Mouse (Mus musculus) forebrain, postnatal 0 days (tissue): ENCODE data around the gene Gm10320. TPM values are rescaled to one million over a fixed set of nuclear protein-coding genes. Genes with fewer than 3 reads are reported as not detected.

Experiments used
- ATAC-seq: fragments of 200-750 bp; cut with Nextera tagmentation; 2 replicates; pipeline ENCODE4 v1.8.0; 2017; ENCODE audit warnings: mild to moderate bottlenecking, moderate library complexity
- DNase-seq: peaks from one replicate; pipeline ENCODE4 v3.0.0-alpha.2; 2015
- H3K27ac ChIP-seq: fragments of 300-500 bp; sonication (generic); 2 replicates; pipeline ENCODE4 v1.5.1; 2014; ENCODE audit warnings: low read depth, mild to moderate bottlenecking, antibody characterized with exemption, low read length, moderate library complexity, mixed read lengths
- H3K27me3 ChIP-seq: fragments of 300-500 bp; sonication (generic); 2 replicates; pipeline ENCODE4 v1.6.1; 2014; ENCODE audit warnings: mild to moderate bottlenecking, low read length, mixed read lengths; ENCODE audit not compliant: insufficient read depth
- H3K36me3 ChIP-seq: fragments of 300-500 bp; sonication (generic); 2 replicates; pipeline ENCODE4 v1.6.1; 2014; ENCODE audit warnings: mild to moderate bottlenecking, moderate library complexity; ENCODE audit not compliant: insufficient read depth
- H3K4me1 ChIP-seq: fragments of 300-500 bp; sonication (generic); 2 replicates; pipeline ENCODE4 v1.6.1; 2014; ENCODE audit warnings: antibody characterized with exemption; ENCODE audit not compliant: insufficient read depth
- H3K4me2 ChIP-seq: fragments of 300-500 bp; sonication (generic); 2 replicates; pipeline ENCODE4 v1.6.1; 2014; ENCODE audit warnings: low read depth, mild to moderate bottlenecking, moderate library complexity
- H3K4me3 ChIP-seq: fragments of 300-500 bp; sonication (generic); 2 replicates; pipeline ENCODE4 v1.5.1; 2014; ENCODE audit warnings: low read depth, low read length, mixed read lengths
- H3K9ac ChIP-seq: fragments of 300-500 bp; sonication (generic); 2 replicates; pipeline ENCODE4 v1.6.1; 2014; ENCODE audit warnings: mild to moderate bottlenecking
- H3K9me3 ChIP-seq: fragments of 300-500 bp; sonication (generic); 2 replicates; pipeline ENCODE4 v1.6.1; 2016; ENCODE audit warnings: low read length
- CTCF ChIP-seq: sonication (generic); IDR thresholded peaks from 2 replicates; pipeline ENCODE4 v1.5.1; 2016; ENCODE audit warnings: antibody characterized with exemption, control low read depth, low read depth
- WGBS: fragments of 180-500 bp; shearing (Covaris S2); extraction: QIAGEN DNeasy Blood & Tissue Kit; methylation state at CpG from one replicate; pipeline ENCODE4 v1.1.7; 2014; 5-methylcytosine and 5-hydroxymethylcytosine counted together
- polyA plus RNA-seq: library from polyadenylated mRNA; unstranded; fragments of >200 nt; fragmentation: Nextera tagmentation; extraction: Ambion mirVana; gene quantifications from 2 replicates; pipeline ENCODE4 v1.2.1, GENCODE M21; 2015
- total RNA-seq: library from RNA; depleted of rRNA; stranded (reverse); fragments of >200 nt; gene quantifications from 2 replicates; pipeline ENCODE4 v1.2.3, GENCODE M21; 2014

The Gm10320 gene
- total and polyA plus RNA-seq, 2 experiments from 2014 or later, result 0.74 TPM; not detected in 1

- no peak overlapping the region for H3K9ac ChIP-seq
- no peak for ATAC-seq
- no peak overlapping the region for H3K27ac ChIP-seq
- no peak for DNase-seq
- no peaks in the 10 kb centered on the region for H3K4me1 ChIP-seq
- no peaks in the 10 kb centered on the region for H3K27me3 ChIP-seq
- no peaks in the 10 kb centered on the region for H3K9me3 ChIP-seq
- H3K4me2 ChIP-seq, result no peak overlapping the region
- H3K36me3 ChIP-seq, result no peaks in the 10 kb centered on the region
- no peak for TF ChIP-seq CTCF
- 89% methylated on average over 3 of the region's 3 CpGs for WGBS
- no peak overlapping the region for H3K4me3 ChIP-seq
Measured at GRCm38 (mm10) chr13:98477991-98478390, 13.8 kb downstream of the Gm10320 start.

GRCm38 (mm10) chr13:98476839-98477495 is 14.8 kb downstream of the Gm10320 start:
- TF ChIP-seq CTCF, result no peak
- Histone ChIP-seq H3K27me3 (no peaks in the 10 kb centered on the region), H3K4me3 (no peak overlapping the region), H3K9ac (no peak overlapping the region), H3K4me2 (no peak overlapping the region), H3K27ac (no peak overlapping the region), H3K4me1 (no peaks in the 10 kb centered on the region), H3K36me3 (no peaks in the 10 kb centered on the region), H3K9me3 (no peaks in the 10 kb centered on the region)
- 61% methylated on average over 4 of the region's 4 CpGs for WGBS
- ATAC-seq (no peak), DNase-seq (no peak)

- Histone ChIP-seq H3K9me3 (no peaks in the 10 kb centered on the region), H3K4me2 (no peak overlapping the region), H3K4me3 (no peak overlapping the region), H3K27me3 (no peaks in the 10 kb centered on the region), H3K4me1 (no peaks in the 10 kb centered on the region), H3K9ac (no peak overlapping the region), H3K27ac (no peak overlapping the region), H3K36me3 (no peaks in the 10 kb centered on the region)
- ATAC-seq (no peak), DNase-seq (no peak)
- WGBS, result 27% methylated on average over 14 of the region's 14 CpGs
- TF ChIP-seq CTCF, result no peak
Measured at GRCm38 (mm10) chr13:98476175-98476838, 15.5 kb downstream of the Gm10320 start.

- H3K4me2 ChIP-seq, result no peak overlapping the region
- 59% methylated on average over 8 of the region's 8 CpGs for WGBS
- H3K27me3 ChIP-seq, result no peaks in the 10 kb centered on the region
- no peak for DNase-seq
- H3K36me3 ChIP-seq, result no peaks in the 10 kb centered on the region
- no peaks in the 10 kb centered on the region for H3K9me3 ChIP-seq
- no peak overlapping the region for H3K9ac ChIP-seq
- H3K4me3 ChIP-seq, result no peak overlapping the region
- no peak for TF ChIP-seq CTCF
- H3K27ac ChIP-seq, result no peak overlapping the region
- H3K4me1 ChIP-seq, result no peaks in the 10 kb centered on the region
- ATAC-seq, result no peak
Measured at GRCm38 (mm10) chr13:98475681-98476080, 16.1 kb downstream of the Gm10320 start.

- Histone ChIP-seq H3K27me3 (no peaks in the 10 kb centered on the region), H3K36me3 (no peaks in the 10 kb centered on the region), H3K27ac (no peak overlapping the region), H3K9me3 (no peaks in the 10 kb centered on the region), H3K4me2 (no peak overlapping the region), H3K4me3 (no peak overlapping the region), H3K9ac (no peak overlapping the region), H3K4me1 (no peaks in the 10 kb centered on the region)
- DNase-seq (no peak), ATAC-seq (no peak)
- TF ChIP-seq CTCF, result no peak
- 69% methylated on average over 4 of the region's 4 CpGs for WGBS
Measured at GRCm38 (mm10) chr13:98473034-98473433, 18.8 kb downstream of the Gm10320 start.

- no peak overlapping the region for H3K4me3 ChIP-seq
- no peak overlapping the region for H3K27ac ChIP-seq
- TF ChIP-seq CTCF, result no peak
- no peaks in the 10 kb centered on the region for H3K9me3 ChIP-seq
- H3K36me3 ChIP-seq, result no peaks in the 10 kb centered on the region
- no peak for ATAC-seq
- H3K4me2 ChIP-seq, result no peak overlapping the region
- no peaks in the 10 kb centered on the region for H3K27me3 ChIP-seq
- H3K9ac ChIP-seq, result no peak overlapping the region
- WGBS, result 80% methylated on average over 6 of the region's 6 CpGs
- no peaks in the 10 kb centered on the region for H3K4me1 ChIP-seq
- no peak for DNase-seq
Measured at GRCm38 (mm10) chr13:98471756-98472155, 20.0 kb downstream of the Gm10320 start.

GRCm38 (mm10) chr13:98470321-98470720 is 21.5 kb downstream of the Gm10320 start:
- Histone ChIP-seq H3K27ac (no peak overlapping the region), H3K4me1 (no peaks in the 10 kb centered on the region), H3K27me3 (no peaks in the 10 kb centered on the region), H3K9ac (no peak overlapping the region), H3K36me3 (no peaks in the 10 kb centered on the region), H3K9me3 (no peaks in the 10 kb centered on the region), H3K4me3 (no peak overlapping the region), H3K4me2 (no peak overlapping the region)
- ATAC-seq, result no peak
- no peak for DNase-seq
- no peak for TF ChIP-seq CTCF
- 65% methylated on average over 12 of the region's 12 CpGs for WGBS
